In genomic region chr3:140313795-140314194, GRCm38 (mm10) we compare ENCODE assay signal across 22 mouse cellular contexts.
DNase-seq lines count a peak whose midpoint lies in the region; ATAC-seq and TF ChIP-seq lines count a peak whose summit lies in the region.
"Had no signal": no experiment of that assay in that cellular context is flagged by ENCODE, and none has a peak within 500 bp of the region (broad histone marks: within the 10 kb centered on the region; RNA-seq: fewer than 3 reads in every experiment).

No protein-coding gene starts in this region.

- peak; percentile 77 for ATAC-seq in forebrain, embryonic 13.5 days
- ATAC-seq in heart, postnatal 0 days (ENCODE audit: insufficient read depth, low read depth): peak; percentile 36; the same call in 1 of the 2 replicates
- no peak for ATAC-seq in midbrain, postnatal 0 days (ENCODE audit: low FRiP score)
- no peak for ATAC-seq in midbrain, embryonic 13.5 days
- 0 out of 2 replicates have a peak, but pooled peaks have one; percentile 31 for ATAC-seq in forebrain, embryonic 16.5 days
- ATAC-seq: lung, postnatal 0 days had no signal

- H3K4me3 ChIP-seq in forebrain, embryonic 13.5 days: no peak overlapping the region
- H3K4me3 ChIP-seq in forebrain, embryonic 10.5 days: no peak overlapping the region
- no peak overlapping the region for H3K4me3 ChIP-seq in heart, postnatal 0 days (ENCODE audit: low read depth, low read length)
- H3K4me3 ChIP-seq in midbrain, postnatal 0 days (ENCODE audit: low read depth, low read length): no peak overlapping the region
- H3K4me3 ChIP-seq in midbrain, embryonic 13.5 days (replicated peaks): no peak overlapping the region
- no peak overlapping the region for H3K4me3 ChIP-seq in forebrain, embryonic 16.5 days (replicated peaks; ENCODE audit: low read length)
- H3K4me3 ChIP-seq: embryonic facial prominence, embryonic 15.5 days; hindbrain, embryonic 13.5 days; kidney, embryonic 15.5 days; limb, embryonic 15.5 days; liver, embryonic 15.5 days; myocyte had no signal

- no peak overlapping the region for H3K27ac ChIP-seq in forebrain, embryonic 13.5 days
- H3K27ac ChIP-seq in forebrain, embryonic 10.5 days: no peak overlapping the region
- no peak overlapping the region for H3K27ac ChIP-seq in heart, postnatal 0 days (ENCODE audit: low read depth)
- H3K27ac ChIP-seq in midbrain, postnatal 0 days (ENCODE audit: low read depth, low read length): no peak overlapping the region
- H3K27ac ChIP-seq in midbrain, embryonic 13.5 days: no peak overlapping the region
- H3K27ac ChIP-seq in forebrain, embryonic 16.5 days (ENCODE audit: low read length): no peak overlapping the region
- H3K27ac ChIP-seq: embryonic facial prominence, embryonic 15.5 days; hindbrain, embryonic 13.5 days; kidney, embryonic 15.5 days; limb, embryonic 15.5 days; liver, embryonic 15.5 days had no signal

- no peaks in the 10 kb centered on the region for H3K9me3 ChIP-seq in forebrain, embryonic 13.5 days (replicated peaks)
- no peaks in the 10 kb centered on the region for H3K9me3 ChIP-seq in forebrain, embryonic 10.5 days
- no peaks in the 10 kb centered on the region for H3K9me3 ChIP-seq in heart, postnatal 0 days (replicated peaks; ENCODE audit: control insufficient read depth, low read length)
- no peaks in the 10 kb centered on the region for H3K9me3 ChIP-seq in midbrain, postnatal 0 days (ENCODE audit: low read length)
- H3K9me3 ChIP-seq in midbrain, embryonic 13.5 days: no peaks in the 10 kb centered on the region
- no peaks in the 10 kb centered on the region for H3K9me3 ChIP-seq in forebrain, embryonic 16.5 days (ENCODE audit: control insufficient read depth, low read length)
- H3K9me3 ChIP-seq: embryonic facial prominence, embryonic 15.5 days; hindbrain, embryonic 13.5 days; kidney, embryonic 15.5 days; limb, embryonic 15.5 days; liver, embryonic 15.5 days had no signal

- H3K27me3 ChIP-seq in forebrain, embryonic 13.5 days: no peaks in the 10 kb centered on the region
- no peaks in the 10 kb centered on the region for H3K27me3 ChIP-seq in forebrain, embryonic 10.5 days (ENCODE audit: poor library complexity, severe bottlenecking)
- H3K27me3 ChIP-seq in heart, postnatal 0 days (ENCODE audit: control insufficient read depth, insufficient read depth, low read length): no peaks in the 10 kb centered on the region
- no peaks in the 10 kb centered on the region for H3K27me3 ChIP-seq in midbrain, postnatal 0 days (ENCODE audit: insufficient read depth, low read length)
- no peaks in the 10 kb centered on the region for H3K27me3 ChIP-seq in midbrain, embryonic 13.5 days
- H3K27me3 ChIP-seq in forebrain, embryonic 16.5 days (replicated peaks; ENCODE audit: control insufficient read depth, insufficient read depth, low read length): no peaks in the 10 kb centered on the region
- H3K27me3 ChIP-seq: embryonic facial prominence, embryonic 15.5 days; hindbrain, embryonic 13.5 days; kidney, embryonic 15.5 days; limb, embryonic 15.5 days; liver, embryonic 15.5 days had no signal

- no peak for DNase-seq in forebrain, embryonic 10.5 days (ENCODE audit: extremely low spot score, low spot score)
- peak; percentile 16 for DNase-seq in heart, postnatal 0 days (ENCODE audit: low spot score)
- DNase-seq in heart, adult 8-10 months (ENCODE audit: low spot score): no peak
- DNase-seq in midbrain, postnatal 0 days (ENCODE audit: low spot score): peak; percentile 41
- no peak for DNase-seq in spleen, postnatal 14 days (ENCODE audit: low spot score in 2 of 2)
- DNase-seq: B cell, adult 2 months; cerebellum, adult 9-11 months; layer of hippocampus, postnatal 36 days; midbrain, embryonic 14.5 days; right cerebral cortex, postnatal 14 days; spleen, adult 18-20 months; thymus, postnatal 36 days had no signal

- TF ChIP-seq EP300 in heart, postnatal 0 days (IDR thresholded peaks at IDR 0.05; ENCODE audit: low read depth): no peak

- H3K4me2 ChIP-seq in forebrain, embryonic 13.5 days: no peak overlapping the region
- H3K4me2 ChIP-seq in heart, postnatal 0 days (ENCODE audit: low read depth, low read length): peak overlapping the region; percentile 28; the same call in 1 of the 2 replicates
- no peak overlapping the region for H3K4me2 ChIP-seq in midbrain, postnatal 0 days (ENCODE audit: low read depth, low read length, poor library complexity, severe bottlenecking)
- no peak overlapping the region for H3K4me2 ChIP-seq in midbrain, embryonic 13.5 days (replicated peaks)
- H3K4me2 ChIP-seq in forebrain, embryonic 16.5 days (ENCODE audit: low read length): no peak overlapping the region
- H3K4me2 ChIP-seq: embryonic facial prominence, embryonic 15.5 days; hindbrain, embryonic 13.5 days; kidney, embryonic 15.5 days; limb, embryonic 15.5 days; liver, embryonic 15.5 days had no signal

- TF ChIP-seq CTCF in heart, postnatal 0 days (IDR thresholded peaks at IDR 0.05; ENCODE audit: low read depth): no peak
- TF ChIP-seq CTCF in midbrain, postnatal 0 days (IDR thresholded peaks at IDR 0.05): no peak

- H3K36me3 ChIP-seq in forebrain, embryonic 13.5 days (ENCODE audit: poor library complexity, severe bottlenecking): no peaks in the 10 kb centered on the region
- H3K36me3 ChIP-seq in forebrain, embryonic 10.5 days (replicated peaks): no peaks in the 10 kb centered on the region
- no peaks in the 10 kb centered on the region for H3K36me3 ChIP-seq in heart, postnatal 0 days (replicated peaks; ENCODE audit: control insufficient read depth, insufficient read depth, low read length)
- no peaks in the 10 kb centered on the region for H3K36me3 ChIP-seq in midbrain, postnatal 0 days (ENCODE audit: insufficient read depth, low read length)
- no peaks in the 10 kb centered on the region for H3K36me3 ChIP-seq in midbrain, embryonic 13.5 days
- H3K36me3 ChIP-seq in forebrain, embryonic 16.5 days (ENCODE audit: control insufficient read depth, insufficient read depth): no peaks in the 10 kb centered on the region
- H3K36me3 ChIP-seq: embryonic facial prominence, embryonic 15.5 days; hindbrain, embryonic 13.5 days; kidney, embryonic 15.5 days; limb, embryonic 15.5 days; liver, embryonic 15.5 days had no signal

- no peak overlapping the region for H3K9ac ChIP-seq in forebrain, embryonic 13.5 days
- no peak overlapping the region for H3K9ac ChIP-seq in heart, postnatal 0 days (replicated peaks; ENCODE audit: low read depth, low read length)
- no peak overlapping the region for H3K9ac ChIP-seq in midbrain, postnatal 0 days (replicated peaks; ENCODE audit: low read length, poor library complexity, severe bottlenecking)
- no peak overlapping the region for H3K9ac ChIP-seq in midbrain, embryonic 13.5 days (replicated peaks)
- H3K9ac ChIP-seq in forebrain, embryonic 16.5 days (replicated peaks; ENCODE audit: low read depth, low read length): no peak overlapping the region
- H3K9ac ChIP-seq: embryonic facial prominence, embryonic 15.5 days; hindbrain, embryonic 13.5 days; kidney, embryonic 15.5 days; limb, embryonic 15.5 days; liver, embryonic 15.5 days had no signal

- no peaks in the 10 kb centered on the region for H3K4me1 ChIP-seq in forebrain, embryonic 13.5 days
- H3K4me1 ChIP-seq in forebrain, embryonic 10.5 days: no peaks in the 10 kb centered on the region
- H3K4me1 ChIP-seq in heart, postnatal 0 days (ENCODE audit: control insufficient read depth, insufficient read depth): no peaks in the 10 kb centered on the region
- no peaks in the 10 kb centered on the region for H3K4me1 ChIP-seq in midbrain, postnatal 0 days (ENCODE audit: insufficient read depth, low read length)
- H3K4me1 ChIP-seq in midbrain, embryonic 13.5 days (replicated peaks): no peaks in the 10 kb centered on the region
- no peaks in the 10 kb centered on the region for H3K4me1 ChIP-seq in forebrain, embryonic 16.5 days (replicated peaks; ENCODE audit: control insufficient read depth, insufficient read depth, low read length)
- H3K4me1 ChIP-seq: embryonic facial prominence, embryonic 15.5 days; hindbrain, embryonic 13.5 days; kidney, embryonic 15.5 days; limb, embryonic 15.5 days; liver, embryonic 15.5 days had no signal

- 36% methylated on average over 2 of the region's 2 CpGs for WGBS in forebrain, embryonic 13.5 days
- 79% methylated on average over 2 of the region's 2 CpGs for WGBS in forebrain, embryonic 10.5 days
- WGBS in heart, postnatal 0 days: 10% methylated on average over 2 of the region's 2 CpGs
- WGBS in midbrain, postnatal 0 days: 51% methylated on average over 2 of the region's 2 CpGs
- 47% methylated on average over 2 of the region's 2 CpGs for WGBS in midbrain, embryonic 13.5 days
- WGBS in forebrain, embryonic 16.5 days: 24% methylated on average over 2 of the region's 2 CpGs

Comparison
In these comparisons a context has a peak if more than half of its experiments do, and no peak if none do; other contexts are left out.
1. DNase-seq: peak in heart, postnatal 0 days (single experiment) and midbrain, postnatal 0 days (single experiment); none in forebrain, embryonic 10.5 days (single experiment), heart, adult 8-10 months (single experiment) and spleen, postnatal 14 days (0 of 2).
2. ATAC-seq: peak in forebrain, embryonic 13.5 days (single experiment), heart, postnatal 0 days (single experiment) and forebrain, embryonic 16.5 days (single experiment); none in midbrain, postnatal 0 days (single experiment) and midbrain, embryonic 13.5 days (single experiment).